Mouse (Mus musculus) CD4-positive helper T cell, adult 2 months (primary cell): Measurements from ENCODE around the gene Zmynd10.
"Not testable (repeated sequence)": the region's sequence is repeated elsewhere in the genome, so short reads cannot be mapped to it uniquely, and the experiment has no call there.

ENCODE experiments used
- DNase-seq: peaks from one replicate; pipeline ENCODE4 v3.0.0-alpha.2; 2012; ENCODE audit warnings: low read depth, missing footprints, low spot score

The Zmynd10 gene

DNA sequence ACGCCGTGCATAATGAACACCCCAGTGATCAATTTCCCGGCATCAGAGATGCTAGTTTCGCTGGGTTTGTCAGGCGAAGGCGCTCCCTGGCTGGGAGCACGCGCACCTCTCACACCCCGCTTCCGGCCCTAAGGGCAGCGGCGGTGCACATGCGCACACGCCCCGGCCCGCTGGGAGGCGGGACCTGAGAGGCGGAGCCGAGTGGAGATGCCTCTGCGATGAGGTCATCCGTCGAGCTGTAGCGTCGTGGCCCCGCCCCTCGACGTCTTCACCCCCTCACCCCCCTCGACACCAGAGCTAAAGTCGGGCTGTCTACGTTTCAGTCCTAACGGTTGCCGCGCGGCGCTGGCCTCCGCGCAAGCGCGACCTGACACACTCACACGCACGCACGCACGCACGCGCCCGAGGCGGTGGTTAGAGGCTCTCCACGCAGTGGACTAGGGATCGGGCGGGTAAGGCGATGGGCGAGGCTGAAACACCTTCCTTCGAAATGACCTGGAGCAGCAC is 7.3 kb downstream of the Zmynd10 start:
- DNase-seq = peak; percentile 100

DNA sequence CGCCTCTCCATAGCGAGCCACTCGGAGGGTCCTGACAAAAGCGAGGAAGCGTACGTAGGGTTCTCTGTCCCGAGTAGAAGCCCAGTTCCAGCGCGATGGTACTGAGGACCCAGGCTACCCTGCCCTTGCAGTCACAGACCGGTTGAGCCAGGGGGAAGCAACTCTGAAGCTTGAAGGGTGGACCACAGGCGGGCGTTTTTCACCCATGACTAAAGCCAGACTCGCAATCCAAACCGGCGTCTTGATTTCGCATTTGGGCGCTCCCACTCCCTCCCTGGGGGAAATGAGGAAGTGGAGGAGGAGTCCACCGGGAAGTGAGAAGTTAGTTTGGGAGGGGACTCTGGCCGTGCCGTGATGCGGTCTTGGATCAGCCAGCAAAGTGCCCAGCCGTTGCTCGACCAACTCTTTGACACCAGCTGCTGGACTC is 7.9 kb downstream of the Zmynd10 start:
- no peak for DNase-seq

DNA sequence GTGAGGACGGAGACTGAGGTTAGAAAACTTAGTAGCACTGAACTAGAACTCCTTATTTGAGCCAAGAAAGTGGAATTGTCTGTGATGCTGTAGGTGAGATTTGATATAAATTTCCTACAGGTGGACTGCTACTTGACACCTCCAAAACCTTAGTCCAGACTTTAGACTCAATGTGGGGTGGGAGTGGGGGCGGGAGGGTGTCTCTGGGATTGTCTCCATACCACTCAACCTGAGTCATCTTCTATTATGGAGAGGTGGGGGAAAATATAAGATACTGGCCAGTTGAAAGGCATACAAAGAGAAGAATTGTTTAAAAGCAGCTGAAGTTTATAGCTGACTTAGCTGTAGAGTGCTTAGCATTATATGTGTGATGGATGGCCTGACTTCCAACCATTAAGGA is 8.6 kb downstream of the Zmynd10 start:
- no peak for DNase-seq

GRCm38 (mm10) chr9:107556346-107556745 is 9.2 kb downstream of the Zmynd10 start:
- DNase-seq = no peak

- DNase-seq = peak; percentile 92
Measured at GRCm38 (mm10) chr9:107563029-107563581, 16.0 kb downstream of the Zmynd10 start, which contains the start of gene Tusc2. Gene Tusc2, plus strand, starts transcription at chr9:107563255.

DNA sequence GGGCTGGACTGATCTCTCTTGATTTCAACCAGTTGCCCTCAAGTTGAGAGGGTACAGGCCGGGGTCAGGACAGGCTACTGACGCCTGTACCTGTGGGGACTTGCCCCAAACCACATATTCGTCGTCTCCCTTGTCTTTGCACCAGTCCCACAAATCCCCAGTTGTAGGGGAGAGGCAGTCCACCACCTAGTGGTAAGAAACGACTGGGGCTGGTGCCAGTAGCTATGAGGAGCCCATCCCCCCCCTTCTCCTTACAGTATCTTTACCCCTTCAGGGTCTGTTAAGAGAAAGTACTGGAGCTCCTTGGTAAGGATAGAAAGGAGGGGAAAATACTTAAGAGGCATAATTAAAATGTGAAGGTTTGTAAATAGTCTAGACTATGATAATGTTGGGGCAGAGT is 18.5 kb downstream of the Zmynd10 start:
- DNase-seq = not testable (repeated sequence)

- DNase-seq = peak; percentile 73
Measured at GRCm38 (mm10) chr9:107566041-107566709, 19.1 kb downstream of the Zmynd10 start.

DNA sequence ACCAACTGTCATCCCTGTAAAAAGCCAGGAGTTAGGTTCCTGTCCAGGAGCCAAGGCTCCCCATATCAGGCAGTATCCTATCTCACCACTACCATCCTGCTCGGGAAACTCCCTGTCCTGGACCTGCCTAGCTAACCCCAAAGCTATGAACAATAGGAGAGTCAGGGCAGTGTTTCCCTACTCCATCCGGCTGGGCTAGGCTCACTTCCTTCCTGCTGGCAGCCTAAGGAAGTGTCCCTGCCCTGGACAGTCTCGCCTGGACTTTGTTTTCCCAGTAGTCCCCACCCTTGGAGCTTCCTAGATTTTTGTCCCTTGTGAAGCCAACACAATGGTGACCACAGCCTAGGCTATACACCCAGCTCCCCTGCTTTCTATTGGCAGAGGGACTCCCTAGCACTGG is 19.8 kb downstream of the Zmynd10 start:
- DNase-seq = no peak

DNA sequence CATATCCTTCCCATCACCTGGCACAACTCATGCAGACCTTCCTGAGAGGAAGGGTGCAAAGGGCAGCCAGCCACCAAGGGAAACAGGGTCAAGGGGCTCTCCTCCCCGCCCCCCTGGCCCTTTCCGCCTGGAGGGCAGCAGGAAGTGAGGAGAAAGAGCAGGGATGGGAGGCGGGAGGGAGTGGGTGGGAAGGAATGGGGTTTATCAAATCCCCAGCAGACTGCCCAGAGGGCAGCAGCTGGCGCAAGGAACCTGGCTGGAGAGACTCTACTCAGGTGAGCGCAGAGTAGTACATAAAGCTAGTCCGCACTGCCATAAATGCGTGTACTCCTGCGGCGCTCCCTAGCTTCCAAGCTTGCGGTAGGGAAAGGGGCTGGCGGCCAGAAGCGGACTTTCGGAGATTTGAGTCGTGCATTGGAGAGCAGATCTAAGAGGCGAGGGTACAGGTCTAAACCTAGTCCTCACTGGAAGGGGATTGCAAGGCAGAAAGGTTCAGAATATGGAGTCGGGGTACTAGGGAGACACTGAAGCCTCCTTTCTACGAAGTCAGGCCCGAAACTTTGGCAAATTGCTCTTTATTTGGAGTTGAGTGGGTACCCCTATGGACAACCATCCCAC is 20.7 kb downstream of the Zmynd10 start, which contains the start of gene Hyal2:
TSS of gene Hyal2 (plus strand) at position 244 of the 618 bp plus-strand sequence.
- DNase-seq = no peak

GRCm38 (mm10) chr9:107568331-107569261 is 21.5 kb downstream of the Zmynd10 start:
- DNase-seq = peak; percentile 89

- no peak for DNase-seq
Measured at GRCm38 (mm10) chr9:107569270-107569669, 22.2 kb downstream of the Zmynd10 start.

- no peak for DNase-seq
Measured at GRCm38 (mm10) chr9:107570016-107570415, 22.9 kb downstream of the Zmynd10 start.

DNA sequence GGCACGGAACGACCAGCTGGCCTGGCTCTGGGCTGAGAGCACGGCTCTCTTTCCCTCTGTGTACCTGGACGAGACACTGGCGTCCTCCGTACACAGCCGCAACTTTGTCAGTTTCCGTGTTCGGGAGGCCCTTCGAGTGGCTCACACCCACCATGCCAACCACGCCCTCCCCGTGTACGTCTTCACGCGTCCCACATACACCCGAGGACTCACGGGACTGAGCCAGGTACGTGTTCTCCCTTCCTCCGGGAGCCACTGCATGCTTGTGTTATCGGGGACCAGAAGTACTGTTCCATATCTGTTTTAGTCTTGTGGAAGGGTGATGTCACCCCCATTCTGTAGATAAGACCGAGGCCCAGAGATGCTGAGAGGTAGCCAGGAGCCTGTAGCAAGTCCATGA is 23.7 kb downstream of the Zmynd10 start:
- no peak for DNase-seq

DNA sequence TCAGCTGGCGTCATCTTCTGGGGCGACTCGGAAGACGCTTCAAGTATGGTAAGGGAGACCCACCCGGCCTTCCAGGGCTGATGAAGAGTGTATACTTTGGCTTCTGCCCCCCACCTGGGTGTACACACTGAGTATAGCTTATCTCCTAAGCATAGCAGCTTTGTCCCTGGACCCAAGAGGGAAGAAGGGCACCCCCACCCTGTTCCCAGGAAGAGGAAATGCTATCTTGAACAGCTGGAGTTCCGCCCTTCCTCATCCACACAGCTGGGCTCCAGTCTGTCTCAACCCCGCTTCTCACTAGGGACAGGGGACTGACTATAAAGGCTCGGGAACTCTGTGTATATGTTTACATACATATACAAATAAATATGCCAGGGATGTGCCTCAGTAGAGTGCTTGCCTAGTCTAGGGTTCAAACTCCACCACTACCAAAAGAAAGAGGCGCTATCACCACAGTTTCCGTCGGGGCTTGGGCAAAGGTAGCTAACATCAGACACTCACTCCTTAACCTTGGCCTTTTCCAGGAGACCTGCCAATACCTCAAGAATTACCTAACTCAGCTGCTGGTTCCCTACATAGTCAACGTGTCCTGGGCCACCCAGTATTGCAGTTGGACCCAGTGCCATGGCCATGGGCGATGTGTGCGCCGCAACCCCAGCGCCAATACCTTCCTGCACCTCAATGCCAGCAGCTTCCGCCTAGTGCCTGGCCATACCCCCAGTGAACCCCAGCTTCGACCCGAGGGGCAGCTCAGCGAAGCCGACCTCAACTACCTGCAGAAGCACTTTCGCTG is 24.6 kb downstream of the Zmynd10 start:
- DNase-seq = no peak

GRCm38 (mm10) chr9:107572327-107572662 is 25.2 kb downstream of the Zmynd10 start:
- DNase-seq = no peak

DNA sequence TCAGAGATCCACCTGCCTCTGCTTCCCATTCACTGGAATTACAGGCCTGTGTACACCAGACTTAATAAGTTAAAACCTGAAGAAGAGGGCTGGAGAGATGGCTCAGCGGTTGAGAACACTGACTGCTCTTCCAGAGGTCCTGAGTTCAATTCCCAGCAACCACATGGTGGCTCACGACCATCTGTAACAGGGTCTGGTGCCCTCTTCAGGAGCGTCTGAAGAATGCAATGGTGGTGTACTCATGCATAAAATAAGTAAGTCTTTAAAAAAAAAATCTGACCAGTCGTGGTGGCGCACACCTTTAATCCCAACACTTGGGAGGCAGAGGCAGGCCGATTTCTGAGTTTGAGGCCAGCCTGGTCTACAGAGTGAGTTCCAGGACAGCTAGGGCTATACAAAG is 26.7 kb downstream of the Zmynd10 start:
- not testable (repeated sequence) for DNase-seq

DNA sequence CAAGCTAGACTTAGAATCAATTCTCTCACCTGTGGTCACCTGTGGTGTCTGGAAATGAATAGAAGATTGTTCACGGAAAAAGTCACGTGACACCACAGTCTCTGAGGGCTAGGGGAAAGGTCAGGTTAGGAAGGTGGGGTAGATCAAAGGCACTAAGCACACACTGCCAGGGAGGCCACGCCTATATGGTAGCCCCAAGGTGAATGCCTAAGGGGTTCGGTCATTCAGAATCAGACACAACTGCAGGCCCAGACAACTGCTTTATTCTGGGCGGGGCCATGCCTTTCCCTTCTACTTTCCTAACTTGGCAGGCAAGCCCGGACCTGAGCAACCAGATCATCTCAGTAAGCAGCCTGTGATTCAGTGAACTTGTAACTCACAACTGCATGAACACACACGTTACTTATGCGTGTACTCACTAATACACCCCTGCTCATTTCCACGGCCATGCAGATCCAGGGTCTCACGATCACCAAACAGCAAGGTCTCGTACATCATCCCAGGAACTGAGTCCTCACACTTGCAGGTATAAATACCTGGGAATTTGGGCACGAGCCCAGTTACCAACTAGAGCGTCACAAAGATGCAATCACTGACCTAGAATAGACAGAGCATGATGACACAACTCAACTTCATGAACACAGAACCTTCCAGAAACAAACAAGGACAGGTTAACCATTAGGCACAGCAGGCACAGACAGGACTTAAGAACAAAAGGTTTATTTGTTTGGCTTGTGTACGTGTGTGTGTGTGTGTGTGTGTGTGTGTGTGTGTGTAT is 28.7 kb downstream of the Zmynd10 start:
- no peak for DNase-seq

GRCm38 (mm10) chr9:107576357-107577107 is 29.4 kb downstream of the Zmynd10 start, which contains the start of gene Hyal1:
Gene Hyal1, plus strand, starts transcription at chr9:107576927.
- no peak for DNase-seq

- DNase-seq = no peak
Measured at GRCm38 (mm10) chr9:107577871-107578270, 30.8 kb downstream of the Zmynd10 start.
